Mouse (Mus musculus): ENCODE data around the gene Grin2c.

Grin2c gene

GRCm38 (mm10) chr11:115283891-115284620, 17.0 kb upstream of the Grin2c start:
- DNase-seq (ENCODE audit: low spot score in 2 of 2) = peak in 1 of 2 experiments; percentile 32

GRCm38 (mm10) chr11:115283486-115283765, 16.4 kb upstream of the Grin2c start:
- DNase-seq (ENCODE audit: low spot score in 2 of 2) = peak in 1 of 2 experiments; percentile 33

DNA sequence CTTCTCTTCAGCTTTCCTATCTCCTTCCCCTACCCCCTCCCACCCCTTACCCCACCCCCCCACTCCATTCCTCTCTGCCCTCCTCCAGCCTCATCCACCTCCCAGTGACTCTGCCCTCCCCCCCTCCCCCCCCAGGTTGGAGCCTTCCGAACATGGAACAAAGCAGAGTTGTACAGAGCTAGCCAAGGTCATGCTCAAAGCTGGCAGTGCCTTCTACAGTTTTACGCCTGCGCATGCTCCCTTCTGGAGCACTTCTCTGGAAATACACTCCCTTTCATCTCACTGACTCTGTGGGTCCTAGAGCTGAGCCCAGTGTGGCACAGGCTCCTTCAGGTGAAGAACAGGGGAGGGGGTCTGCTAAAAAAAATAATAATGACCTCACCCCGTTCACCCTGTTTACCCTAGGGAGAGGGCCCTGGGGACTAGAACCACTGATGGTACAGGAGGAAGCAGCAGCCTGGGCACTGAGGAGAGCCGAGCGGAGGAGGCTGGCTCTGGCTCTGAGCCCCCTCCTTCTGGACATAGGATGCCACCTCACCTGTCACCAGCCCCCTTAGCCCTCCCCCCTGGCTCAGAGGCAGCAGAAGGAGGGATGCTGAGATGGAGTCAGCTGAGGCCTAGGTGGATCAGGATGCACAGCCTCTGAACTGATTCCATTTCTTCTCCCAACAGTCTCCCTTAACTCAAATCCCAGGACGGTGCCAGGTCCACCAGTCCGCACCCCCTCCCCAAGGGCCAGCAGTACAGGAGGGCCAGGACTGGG, 15.9 kb upstream of the Grin2c start:
- peak in 1 of 2 experiments; percentile 66 for DNase-seq (ENCODE audit: low spot score in 2 of 2)

GRCm38 (mm10) chr11:115282295-115282694, 15.3 kb upstream of the Grin2c start:
- DNase-seq (ENCODE audit: low spot score in 2 of 2) = peak; percentile 65 to 74

DNA sequence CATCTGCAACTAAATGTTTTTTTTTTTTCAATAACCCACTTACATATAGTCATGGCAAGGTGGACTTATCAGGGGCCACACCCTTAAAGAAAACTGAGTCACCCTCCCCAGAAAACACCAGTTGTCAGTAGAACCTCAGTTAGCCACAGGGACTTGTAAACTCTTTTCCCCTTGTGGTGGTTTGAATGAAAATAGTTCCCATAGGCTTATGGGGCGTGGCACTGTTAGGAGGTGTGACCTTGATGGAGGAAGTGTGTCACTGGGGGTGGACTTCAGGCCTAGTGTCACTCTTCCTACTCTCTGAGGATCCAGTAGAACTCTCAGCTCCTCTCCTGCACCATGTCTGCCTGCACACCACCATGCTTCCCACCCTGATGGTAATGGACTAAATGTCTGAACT, 12.7 kb upstream of the Grin2c start:
- no peak for DNase-seq (ENCODE audit: low spot score in 2 of 2)

- DNase-seq (ENCODE audit: low spot score in 2 of 2) = no peak
Measured at GRCm38 (mm10) chr11:115278176-115278575, 11.1 kb upstream of the Grin2c start.

DNA sequence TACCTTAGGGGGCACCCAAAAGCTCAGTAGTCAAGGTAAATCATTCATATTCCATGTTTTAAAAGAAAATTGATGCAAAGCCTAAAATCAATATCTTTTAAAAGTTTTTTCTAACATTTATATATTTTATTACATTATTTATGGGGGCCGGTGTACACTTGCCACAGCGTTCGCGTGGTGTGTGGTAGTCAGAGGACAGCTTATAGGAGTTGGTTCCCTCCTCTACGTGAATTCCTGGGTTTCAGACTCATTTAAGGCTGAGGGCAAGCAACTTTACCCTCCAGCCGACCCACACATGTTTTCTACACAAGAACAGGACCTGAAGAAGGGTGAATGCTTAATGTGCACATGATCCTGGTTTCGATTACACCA, 10.5 kb upstream of the Grin2c start:
- DNase-seq (ENCODE audit: low spot score in 2 of 2) = peak in 1 of 2 experiments; percentile 27

- DNase-seq (ENCODE audit: low spot score in 2 of 2) = peak; percentile 99
Measured at GRCm38 (mm10) chr11:115276780-115277603, 9.9 kb upstream of the Grin2c start, which contains the start of gene Fdxr. TSS of gene Fdxr (minus strand) at chr11:115277050.

DNA sequence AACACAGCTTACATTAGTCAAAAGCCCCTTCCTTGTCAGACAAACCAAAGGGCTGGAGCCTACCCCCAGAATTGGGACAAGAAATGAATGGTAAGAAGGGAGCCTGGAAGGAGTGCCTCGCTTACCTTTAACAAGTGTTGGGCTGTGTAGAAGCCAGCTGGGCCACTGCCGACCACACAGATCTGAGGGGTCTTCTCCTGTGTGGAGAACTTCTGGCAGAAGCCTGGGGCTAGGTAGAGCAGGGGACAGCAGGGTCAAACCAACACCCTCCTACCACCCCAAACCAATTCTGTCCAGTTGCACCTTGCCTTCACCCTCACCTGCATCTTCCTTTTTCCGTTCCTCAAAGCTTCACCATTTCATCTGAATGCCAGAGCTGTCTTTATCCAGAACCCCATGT, 8.9 kb upstream of the Grin2c start:
- DNase-seq (ENCODE audit: low spot score in 2 of 2) = no peak

GRCm38 (mm10) chr11:115275509-115275908, 8.5 kb upstream of the Grin2c start:
- no peak for DNase-seq (ENCODE audit: low spot score in 2 of 2)

GRCm38 (mm10) chr11:115274771-115275170, 7.7 kb upstream of the Grin2c start:
- DNase-seq (ENCODE audit: low spot score in 2 of 2) = no peak

DNA sequence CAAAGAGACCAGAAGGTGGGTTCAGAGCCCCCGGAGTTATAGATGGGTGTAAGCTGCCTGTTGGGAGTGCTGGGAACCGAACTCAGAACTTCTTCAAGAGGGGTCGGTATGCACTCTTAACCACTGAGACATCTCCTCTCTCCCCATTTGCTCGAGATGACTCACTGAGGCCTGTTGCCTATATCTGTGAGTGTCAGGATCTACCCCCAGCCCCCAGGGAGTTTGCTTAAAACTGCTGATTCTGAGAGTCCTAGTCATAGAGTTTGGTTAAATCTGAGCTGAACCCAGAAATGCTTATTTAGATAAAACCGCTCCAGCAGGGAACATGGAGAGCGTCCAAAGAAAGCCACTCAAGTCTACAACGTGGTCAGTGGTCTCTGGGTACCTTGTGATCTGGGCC, 7.1 kb upstream of the Grin2c start:
- DNase-seq (ENCODE audit: low spot score in 2 of 2) = no peak

GRCm38 (mm10) chr11:115273735-115274134, 6.7 kb upstream of the Grin2c start:
- no peak for DNase-seq (ENCODE audit: low spot score in 2 of 2)

DNA sequence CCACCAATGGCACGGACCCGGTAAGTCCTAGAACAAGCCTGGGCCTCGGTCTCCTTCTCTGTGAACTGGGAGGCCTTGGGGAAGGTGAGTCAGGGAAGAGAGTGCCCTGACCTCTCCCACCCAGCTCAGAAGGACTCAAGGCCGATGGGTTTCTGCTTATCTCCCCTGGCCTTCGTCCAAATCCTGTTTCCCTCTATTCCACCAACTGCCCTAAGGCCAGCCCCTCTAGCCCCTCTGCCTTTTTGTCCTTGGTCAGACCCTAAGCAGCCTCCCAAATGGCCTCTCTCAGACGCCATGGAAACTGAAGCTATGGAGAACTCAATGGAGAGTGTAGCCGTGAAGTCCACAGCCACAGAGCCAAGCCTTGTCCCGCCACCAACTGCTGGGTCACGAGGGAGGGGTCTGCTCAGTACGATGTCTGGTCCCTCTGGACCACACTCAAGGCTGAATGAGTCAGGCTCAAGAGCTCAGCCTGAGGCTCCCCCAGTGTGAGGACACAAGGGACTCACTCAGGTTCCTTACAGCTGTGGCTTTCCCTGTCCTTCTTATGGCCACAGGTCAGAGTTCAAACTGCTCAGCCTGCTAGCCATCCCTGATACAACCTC, 6.0 kb upstream of the Grin2c start:
- DNase-seq (ENCODE audit: low spot score in 2 of 2) = peak in 1 of 2 experiments; percentile 29

DNA sequence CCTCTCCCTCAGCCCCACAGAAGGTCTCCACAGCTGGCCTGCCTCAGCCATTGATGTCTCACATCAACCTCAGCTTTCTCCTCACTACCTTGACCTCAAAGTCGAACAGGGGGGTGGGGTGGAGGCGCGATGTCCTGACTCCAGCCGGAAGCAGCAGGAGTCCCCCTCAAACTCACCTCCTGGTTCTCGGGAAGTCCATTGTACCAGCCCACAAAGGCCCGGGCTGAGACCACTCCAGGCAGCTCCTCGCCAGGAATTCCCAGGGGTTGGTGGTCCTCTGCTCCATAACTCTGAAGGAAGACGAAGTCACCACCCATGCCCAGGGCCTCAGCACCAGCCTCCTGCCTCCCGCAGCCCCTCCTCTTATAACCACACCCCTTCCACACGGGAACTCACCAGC, 4.4 kb upstream of the Grin2c start:
- peak in 1 of 2 experiments; percentile 25 for DNase-seq (ENCODE audit: low spot score in 2 of 2)

DNA sequence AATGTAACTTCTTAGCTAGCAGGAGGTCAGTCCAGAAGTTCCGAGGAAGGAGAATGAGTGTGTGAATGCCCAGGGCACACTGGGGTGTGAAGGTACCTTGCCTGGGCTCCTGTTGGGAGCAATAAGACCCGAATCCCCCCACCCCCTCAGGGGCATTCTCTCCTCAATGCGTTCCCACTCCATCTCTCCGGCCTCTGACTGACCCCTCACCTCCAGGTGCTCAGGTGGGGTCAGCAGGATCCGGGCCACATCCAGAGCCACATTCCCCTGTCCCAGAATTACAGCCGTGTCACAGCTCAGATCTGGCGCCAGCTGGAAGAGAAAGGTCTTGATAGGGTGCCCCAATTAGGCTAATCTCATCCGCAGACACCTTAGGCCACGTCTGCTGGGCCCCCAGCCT, 4.0 kb upstream of the Grin2c start:
- peak in 1 of 2 experiments; percentile 30 for DNase-seq (ENCODE audit: low spot score in 2 of 2)

- DNase-seq (ENCODE audit: low spot score in 2 of 2) = peak; percentile 86 to 90
Measured at GRCm38 (mm10) chr11:115270148-115270861, 3.3 kb upstream of the Grin2c start.

- DNase-seq (ENCODE audit: low spot score in 2 of 2) = no peak
Measured at GRCm38 (mm10) chr11:115269330-115270066, 2.5 kb upstream of the Grin2c start.

DNA sequence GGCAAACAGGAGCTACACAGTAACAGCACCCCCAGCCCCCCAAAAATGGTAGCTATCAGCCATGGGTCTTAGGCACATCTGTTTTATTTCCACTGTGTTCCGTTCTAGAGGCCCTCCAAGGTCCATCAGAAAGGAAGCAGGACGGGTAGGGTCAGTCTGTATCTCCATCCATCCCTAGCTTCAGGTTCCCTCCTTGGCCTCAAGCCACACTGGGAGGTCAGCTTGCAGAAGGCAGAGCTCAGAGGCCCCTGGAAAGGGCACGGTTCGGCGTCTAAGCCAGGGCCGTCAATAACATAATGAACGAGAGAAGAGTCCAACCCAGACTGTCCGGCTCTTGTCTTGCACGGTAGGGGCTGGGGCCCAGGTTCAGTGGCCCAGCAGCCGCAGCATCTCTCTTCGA, 915 bp upstream of the Grin2c start:
- DNase-seq (ENCODE audit: low spot score in 2 of 2) = no peak

DNA sequence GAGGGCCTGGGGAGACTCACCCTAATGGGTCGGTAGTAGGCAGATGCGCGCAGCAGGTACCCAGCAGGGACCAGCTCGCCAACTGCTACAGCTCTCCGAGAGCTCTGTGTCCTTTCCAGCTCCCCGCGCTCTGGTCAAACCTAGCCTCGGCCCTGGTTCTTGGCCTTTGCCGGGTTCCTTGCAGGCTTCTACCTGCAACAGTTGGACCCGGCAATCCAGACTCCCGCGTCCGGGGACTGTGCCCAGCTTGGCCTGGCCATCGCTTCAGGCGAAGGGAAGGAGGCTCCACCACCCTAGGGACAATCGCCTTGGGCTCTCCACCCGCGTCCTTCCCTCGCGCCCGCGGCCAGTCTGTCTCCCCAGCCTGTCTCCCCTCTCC, 654 bp downstream of the Grin2c start:
- no peak for DNase-seq (ENCODE audit: low spot score in 2 of 2)

All from right cerebral cortex, postnatal 10 days (tissue).